Mouse (Mus musculus) frontal cortex, postnatal 36 days (tissue): ENCODE results near the gene Cphx3.
"Not testable (repeated sequence)": the region's sequence is repeated elsewhere in the genome, so short reads cannot be mapped to it uniquely, and the experiment has no call there.

ENCODE experiments used
- DNase-seq, 2 experiments: peaks; one replicate each; pipeline ENCODE4 v3.0.0; 2022; ENCODE audit warnings: low spot score in 2 of 2

The Cphx3 gene

GRCm38 (mm10) chr14:26081997-26082396, at the start of gene Cphx3:
TSS of gene Cphx3 (plus strand) at chr14:26082297.
- DNase-seq = not testable (repeated sequence)

GRCm38 (mm10) chr14:26034364-26034763, 47.7 kb upstream of the Cphx3 start:
- DNase-seq = not testable (repeated sequence)

- not testable (repeated sequence) for DNase-seq
These were observed 46.7 kb upstream of the Cphx3 start for GRCm38 (mm10) chr14:26035439-26035838.

- not testable (repeated sequence) for DNase-seq
These were observed 39.5 kb upstream of the Cphx3 start, which contains the start of gene Gm9780 for GRCm38 (mm10) chr14:26042611-26043010. TSS of gene Gm9780 (minus strand) at chr14:26042711.

- DNase-seq = not testable (repeated sequence)
These were observed 37.1 kb upstream of the Cphx3 start for GRCm38 (mm10) chr14:26045007-26045406.

GRCm38 (mm10) chr14:26047026-26047425, 35.1 kb upstream of the Cphx3 start:
- not testable (repeated sequence) for DNase-seq

- not testable (repeated sequence) for DNase-seq
These were observed 33.3 kb upstream of the Cphx3 start for GRCm38 (mm10) chr14:26048767-26049166.

GRCm38 (mm10) chr14:26058184-26058583, 23.9 kb upstream of the Cphx3 start:
- not testable (repeated sequence) for DNase-seq

- not testable (repeated sequence) for DNase-seq
These were observed 22.7 kb upstream of the Cphx3 start for GRCm38 (mm10) chr14:26059362-26059761.

GRCm38 (mm10) chr14:26066574-26067324, 15.3 kb upstream of the Cphx3 start:
- DNase-seq = not testable (repeated sequence)

- DNase-seq = not testable (repeated sequence)
These were observed 14.8 kb upstream of the Cphx3 start, which contains the start of gene Tmem254c for GRCm38 (mm10) chr14:26067325-26067633. TSS of gene Tmem254c (minus strand) at chr14:26067355.

- DNase-seq = not testable (repeated sequence)
These were observed 5.3 kb upstream of the Cphx3 start for GRCm38 (mm10) chr14:26076620-26077390.

GRCm38 (mm10) chr14:26081216-26081615, 881 bp upstream of the Cphx3 start, which contains the start of gene Cphx2:
TSS of gene Cphx2 (plus strand) at chr14:26081516.
- not testable (repeated sequence) for DNase-seq

GRCm38 (mm10) chr14:26097622-26098021, 15.5 kb downstream of the Cphx3 start:
- not testable (repeated sequence) for DNase-seq

GRCm38 (mm10) chr14:26118150-26118549, 36.1 kb downstream of the Cphx3 start, which contains the start of gene Duxbl2:
TSS of gene Duxbl2 (plus strand) at chr14:26118349.
- DNase-seq = not testable (repeated sequence)

- DNase-seq = not testable (repeated sequence)
These were observed 36.5 kb downstream of the Cphx3 start for GRCm38 (mm10) chr14:26118550-26119000.

- DNase-seq = not testable (repeated sequence)
These were observed 37.0 kb downstream of the Cphx3 start for GRCm38 (mm10) chr14:26119095-26119494.

GRCm38 (mm10) chr14:26147095-26147494, 65.0 kb downstream of the Cphx3 start:
- DNase-seq = not testable (repeated sequence)

GRCm38 (mm10) chr14:26156032-26156431, 73.9 kb downstream of the Cphx3 start:
- DNase-seq = not testable (repeated sequence)

- not testable (repeated sequence) for DNase-seq
These were observed 79.1 kb downstream of the Cphx3 start for GRCm38 (mm10) chr14:26161156-26161555.

- not testable (repeated sequence) for DNase-seq
These were observed 80.3 kb downstream of the Cphx3 start for GRCm38 (mm10) chr14:26162423-26162822.

GRCm38 (mm10) chr14:26165266-26165665, 83.2 kb downstream of the Cphx3 start:
- DNase-seq = not testable (repeated sequence)
